10 mouse cellular contexts compared by ENCODE assay signal in genomic region chr12:17621487-17621888, GRCm38 (mm10).
A peak's percentile ranks its signal among the peaks of the same experiment; 100 is the strongest.
DNase-seq lines count a peak whose midpoint lies in the region; ATAC-seq and TF ChIP-seq lines count a peak whose summit lies in the region.
"Had no signal": no experiment of that assay in that cellular context is flagged by ENCODE, and none has a peak within 500 bp of the region (broad histone marks: within the 10 kb centered on the region; RNA-seq: fewer than 3 reads in every experiment).

No protein-coding gene starts in this region.

- no peak for TF ChIP-seq CTCF in brain, embryonic 14.5 days (IDR thresholded peaks at IDR 0.05; ENCODE audit: borderline replicate concordance, extremely low read depth, insufficient read depth, insufficient read length)
- TF ChIP-seq CTCF in midbrain, postnatal 0 days (IDR thresholded peaks at IDR 0.05) = no peak
- no peak for TF ChIP-seq CTCF in left cerebral cortex, adult 2 months (IDR thresholded peaks at IDR 0.05)

- peak; percentile 48 for ATAC-seq in hindbrain, embryonic 16.5 days
- ATAC-seq in midbrain, postnatal 0 days (ENCODE audit: low FRiP score) = no peak
- no peak for ATAC-seq in megakaryocyte progenitor cell, adult 5-6 weeks (replicated peaks; ENCODE audit: poor library complexity)

- no peak overlapping the region for H3K27ac ChIP-seq in hindbrain, embryonic 16.5 days (ENCODE audit: low read depth, low read length)
- H3K27ac ChIP-seq in midbrain, postnatal 0 days (ENCODE audit: low read depth, low read length) = no peak overlapping the region
- H3K27ac ChIP-seq in left cerebral cortex, adult 2 months = no peak overlapping the region
- H3K27ac ChIP-seq: midbrain, embryonic 12.5 days had no signal

- no peak for TF ChIP-seq POLR2A in brain, embryonic 14.5 days (IDR thresholded peaks at IDR 0.05; ENCODE audit: borderline replicate concordance, extremely low read depth, insufficient read depth, insufficient read length, poor library complexity, severe bottlenecking)

- no peaks in the 10 kb centered on the region for H3K27me3 ChIP-seq in hindbrain, embryonic 16.5 days (replicated peaks; ENCODE audit: control insufficient read depth, insufficient read depth, low read length)
- no peaks in the 10 kb centered on the region for H3K27me3 ChIP-seq in midbrain, postnatal 0 days (ENCODE audit: insufficient read depth, low read length)

- no peak overlapping the region for H3K9ac ChIP-seq in hindbrain, embryonic 16.5 days (ENCODE audit: low read depth, low read length)
- no peak overlapping the region for H3K9ac ChIP-seq in midbrain, postnatal 0 days (replicated peaks; ENCODE audit: low read length, poor library complexity, severe bottlenecking)
- H3K9ac ChIP-seq: midbrain, embryonic 12.5 days had no signal

- no peak overlapping the region for H3K4me3 ChIP-seq in hindbrain, embryonic 16.5 days (ENCODE audit: low read length)
- no peak overlapping the region for H3K4me3 ChIP-seq in midbrain, postnatal 0 days (ENCODE audit: low read depth, low read length)
- H3K4me3 ChIP-seq in left cerebral cortex, adult 2 months = no peak overlapping the region
- H3K4me3 ChIP-seq: midbrain, embryonic 12.5 days had no signal

- peak; percentile 93 for DNase-seq in brain, embryonic 14.5 days (ENCODE audit: low read depth)
- peak; percentile 37 for DNase-seq in embryo, embryonic 9.5 days (ENCODE audit: extremely low spot score)
- DNase-seq in midbrain, postnatal 0 days (ENCODE audit: low spot score) = peak; percentile 39
- DNase-seq in left cerebral cortex, adult 2 months (ENCODE audit: extremely low spot score in 1 of 2, low spot score in 2 of 2) = no peak
- no peak for DNase-seq in thymus, adult 18-20 months
- DNase-seq: cerebellum, adult 11 months; right cerebral cortex, postnatal 4 days had no signal

- H3K36me3 ChIP-seq in hindbrain, embryonic 16.5 days (ENCODE audit: control insufficient read depth, insufficient read depth, low read length) = no peaks in the 10 kb centered on the region
- no peaks in the 10 kb centered on the region for H3K36me3 ChIP-seq in midbrain, postnatal 0 days (ENCODE audit: insufficient read depth, low read length)
- H3K36me3 ChIP-seq: midbrain, embryonic 12.5 days had no signal

- no peaks in the 10 kb centered on the region for H3K4me1 ChIP-seq in hindbrain, embryonic 16.5 days (ENCODE audit: control insufficient read depth, insufficient read depth, low read depth, low read length)
- H3K4me1 ChIP-seq in midbrain, postnatal 0 days (ENCODE audit: insufficient read depth, low read length) = 0 out of 2 replicates have a peak, but pooled peaks cover 3% of the 10 kb centered on the region

- 25% methylated on average over 6 of the region's 6 CpGs for WGBS in hindbrain, embryonic 16.5 days
- WGBS in midbrain, postnatal 0 days = 33% methylated on average over 6 of the region's 6 CpGs

- H3K9me3 ChIP-seq in hindbrain, embryonic 16.5 days (ENCODE audit: control insufficient read depth, low read length) = no peaks in the 10 kb centered on the region
- H3K9me3 ChIP-seq in midbrain, postnatal 0 days (ENCODE audit: low read length) = no peaks in the 10 kb centered on the region
- H3K9me3 ChIP-seq: midbrain, embryonic 12.5 days had no signal

- no peak overlapping the region for H3K4me2 ChIP-seq in hindbrain, embryonic 16.5 days (ENCODE audit: low read length)
- no peak overlapping the region for H3K4me2 ChIP-seq in midbrain, postnatal 0 days (ENCODE audit: low read depth, low read length, poor library complexity, severe bottlenecking)
- H3K4me2 ChIP-seq: midbrain, embryonic 12.5 days had no signal

- intact Hi-C loops in left cerebral cortex, adult 2 months (cut with DNase I) = loop anchor here (5.0 kb wide), 1 partner anchor 39 kb away; no protein-coding TSS in a partner anchor

Comparison
In these comparisons a context has a peak if more than half of its experiments do, and no peak if none do; other contexts are left out.
1. DNase-seq: peak in brain, embryonic 14.5 days (single experiment), embryo, embryonic 9.5 days (single experiment) and midbrain, postnatal 0 days (single experiment); none in left cerebral cortex, adult 2 months (0 of 2) and thymus, adult 18-20 months (0 of 2).